Mouse (Mus musculus) stomach, embryonic 14.5 days (tissue): ENCODE measurements around the gene Ankrd33. TPM values are rescaled to one million over a fixed set of nuclear protein-coding genes. Genes with fewer than 3 reads are reported as not detected.
"Not testable (repeated sequence)": the region's sequence is repeated elsewhere in the genome, so short reads cannot be mapped to it uniquely, and the experiment has no call there.

ENCODE experiments used
- ATAC-seq: fragments of 200-750 bp; cut with Nextera tagmentation; 2 replicates; pipeline ENCODE4 v1.8.0; 2017; ENCODE audit warnings: low read depth, moderate TSS enrichment; ENCODE audit not compliant: insufficient number of reproducible peaks, insufficient read depth, low FRiP score
- H3K27ac ChIP-seq: fragments of 300-500 bp; sonication (generic); 2 replicates; pipeline ENCODE4 v1.5.1; 2014; ENCODE audit warnings: mild to moderate bottlenecking, low read length, moderate library complexity, mixed read lengths
- H3K27me3 ChIP-seq: fragments of 300-500 bp; sonication (generic); 2 replicates; pipeline ENCODE4 v1.6.1; 2014; ENCODE audit warnings: low read length, control low read depth, mixed read lengths; ENCODE audit not compliant: control insufficient read depth, insufficient read depth
- H3K36me3 ChIP-seq: fragments of 300-500 bp; sonication (generic); 2 replicates; pipeline ENCODE4 v1.6.1; 2014; ENCODE audit warnings: mild to moderate bottlenecking, control low read depth, low read length, moderate library complexity, mixed read lengths; ENCODE audit not compliant: control insufficient read depth, insufficient read depth
- H3K4me1 ChIP-seq: fragments of 300-500 bp; sonication (generic); 2 replicates; pipeline ENCODE4 v1.6.1; 2014; ENCODE audit warnings: low read length, control low read depth, mixed read lengths; ENCODE audit not compliant: control insufficient read depth, insufficient read depth
- H3K4me2 ChIP-seq: fragments of 300-500 bp; sonication (generic); replicated peaks from 2 replicates; pipeline ENCODE4 v1.6.1; 2014; ENCODE audit warnings: low read depth, low read length, control low read depth
- H3K4me3 ChIP-seq: fragments of 300-500 bp; sonication (generic); 2 replicates; pipeline ENCODE4 v1.5.1; 2014; ENCODE audit warnings: low read depth, low read length, control low read depth
- H3K9ac ChIP-seq: fragments of 300-500 bp; sonication (generic); replicated peaks from 2 replicates; pipeline ENCODE4 v1.6.1; 2014; ENCODE audit warnings: low read depth, mild to moderate bottlenecking, control low read depth, low read length, moderate library complexity, mixed read lengths
- H3K9me3 ChIP-seq: fragments of 300-500 bp; sonication (generic); 2 replicates; pipeline ENCODE4 v1.6.1; 2016; ENCODE audit warnings: low read depth, low read length, control low read depth; ENCODE audit not compliant: control insufficient read depth
- WGBS: fragments of 180-500 bp; shearing (Covaris S2); extraction: QIAGEN DNeasy Blood & Tissue Kit; methylation state at CpG from one replicate; pipeline ENCODE4 v1.1.7; 2014; 5-methylcytosine and 5-hydroxymethylcytosine counted together
- polyA plus RNA-seq: library from polyadenylated mRNA; unstranded; fragments of >200 nt; fragmentation: Nextera tagmentation; extraction: Ambion mirVana; gene quantifications from 2 replicates; pipeline ENCODE4 v1.2.1, GENCODE M21; 2014

Gene Ankrd33
- polyA plus RNA-seq, 1 experiment from 2014 or later, result not detected

GRCm38 (mm10) chr15:101105496-101105994, 10.0 kb upstream of the Ankrd33 start:
- Histone ChIP-seq H3K4me1 (no peaks in the 10 kb centered on the region), H3K36me3 (no peaks in the 10 kb centered on the region), H3K4me3 (no peak overlapping the region), H3K27ac (no peak overlapping the region), H3K4me2 (peak overlapping the region; percentile 25; the same call in 1 of the 2 replicates), H3K9ac (no peak overlapping the region), H3K9me3 (no peaks in the 10 kb centered on the region), H3K27me3 (no peaks in the 10 kb centered on the region)
- 17% methylated on average over 12 of the region's 12 CpGs for WGBS
- ATAC-seq, result peak; percentile 61; the same call in 1 of the 2 replicates

GRCm38 (mm10) chr15:101106011-101106410, 9.5 kb upstream of the Ankrd33 start:
- Histone ChIP-seq H3K27ac (no peak overlapping the region), H3K36me3 (no peaks in the 10 kb centered on the region), H3K27me3 (no peaks in the 10 kb centered on the region), H3K4me3 (no peak overlapping the region), H3K9me3 (no peaks in the 10 kb centered on the region), H3K9ac (no peak overlapping the region), H3K4me2 (no peak overlapping the region), H3K4me1 (no peaks in the 10 kb centered on the region)
- WGBS, result 85% methylated on average over 10 of the region's 10 CpGs
- no peak for ATAC-seq

GRCm38 (mm10) chr15:101107906-101108671, 7.5 kb upstream of the Ankrd33 start:
- no peak for ATAC-seq
- H3K9me3 ChIP-seq, result no peaks in the 10 kb centered on the region
- no peak overlapping the region for H3K9ac ChIP-seq
- H3K27me3 ChIP-seq, result no peaks in the 10 kb centered on the region
- no peak overlapping the region for H3K27ac ChIP-seq
- 93% methylated on average over 5 of the region's 5 CpGs for WGBS
- no peak overlapping the region for H3K4me3 ChIP-seq
- H3K4me1 ChIP-seq, result no peaks in the 10 kb centered on the region
- H3K4me2 ChIP-seq, result no peak overlapping the region
- H3K36me3 ChIP-seq, result no peaks in the 10 kb centered on the region

GRCm38 (mm10) chr15:101113176-101113575, 2.4 kb upstream of the Ankrd33 start:
- Histone ChIP-seq H3K36me3 (no peaks in the 10 kb centered on the region), H3K4me3 (no peak overlapping the region), H3K9me3 (no peaks in the 10 kb centered on the region), H3K27ac (peak overlapping the region; percentile 36; the same call in 1 of the 2 replicates), H3K4me1 (no peaks in the 10 kb centered on the region), H3K9ac (no peak overlapping the region), H3K4me2 (no peak overlapping the region), H3K27me3 (no peaks in the 10 kb centered on the region)
- peak; percentile 50; the same call in 1 of the 2 replicates for ATAC-seq
- 57% methylated on average over 8 of the region's 8 CpGs for WGBS

- H3K27ac ChIP-seq, result peak overlapping the region; percentile 36; the same call in 1 of the 2 replicates
- not testable (repeated sequence) for ATAC-seq, H3K36me3 ChIP-seq, H3K9ac ChIP-seq, H3K9me3 ChIP-seq, H3K4me3 ChIP-seq, H3K4me1 ChIP-seq, H3K27me3 ChIP-seq, H3K4me2 ChIP-seq
- 91% methylated on average over 2 of the region's 2 CpGs for WGBS
Observed at GRCm38 (mm10) chr15:101113778-101114177, 1.8 kb upstream of the Ankrd33 start.

GRCm38 (mm10) chr15:101118399-101119125, 3.0 kb downstream of the Ankrd33 start:
- peaks cover 5% of the 10 kb centered on the region; the same call in 1 of the 2 replicates for H3K4me1 ChIP-seq
- H3K27ac ChIP-seq, result no peak overlapping the region
- no peaks in the 10 kb centered on the region for H3K9me3 ChIP-seq
- H3K4me3 ChIP-seq, result no peak overlapping the region
- WGBS, result 51% methylated on average over 14 of the region's 14 CpGs
- no peak overlapping the region for H3K4me2 ChIP-seq
- no peak for ATAC-seq
- no peak overlapping the region for H3K9ac ChIP-seq
- no peaks in the 10 kb centered on the region for H3K27me3 ChIP-seq
- H3K36me3 ChIP-seq, result no peaks in the 10 kb centered on the region

GRCm38 (mm10) chr15:101121411-101122289, 6.1 kb downstream of the Ankrd33 start:
- no peak for ATAC-seq
- Histone ChIP-seq H3K4me1 (peaks cover 9% of the 10 kb centered on the region; the same call in 1 of the 2 replicates), H3K36me3 (no peaks in the 10 kb centered on the region), H3K27me3 (no peaks in the 10 kb centered on the region), H3K4me3 (no peak overlapping the region), H3K4me2 (no peak overlapping the region), H3K27ac (no peak overlapping the region), H3K9ac (no peak overlapping the region), H3K9me3 (no peaks in the 10 kb centered on the region)
- 75% methylated on average over 9 of the region's 9 CpGs for WGBS

GRCm38 (mm10) chr15:101122290-101122589, 6.7 kb downstream of the Ankrd33 start:
- Histone ChIP-seq H3K9ac (no peak overlapping the region), H3K36me3 (no peaks in the 10 kb centered on the region), H3K4me1 (peaks cover 12% of the 10 kb centered on the region; the same call in 1 of the 2 replicates), H3K9me3 (no peaks in the 10 kb centered on the region), H3K27ac (no peak overlapping the region), H3K27me3 (no peaks in the 10 kb centered on the region), H3K4me3 (no peak overlapping the region), H3K4me2 (no peak overlapping the region)
- WGBS, result 25% methylated on average over 2 of the region's 2 CpGs
- no peak for ATAC-seq
